Mouse (Mus musculus): ENCODE data around the gene Atp6v1f. TPM values are rescaled to one million over a fixed set of nuclear protein-coding genes. Genes with fewer than 3 reads are reported as not detected.

Gene Atp6v1f
- 100 to 1,000 TPM; 108 to 110 TPM for total RNA-seq (2021)
- long read RNA-seq, experiment 1, transcript Atp6v1f-201 (2 exons, 703 nt) = major isoform, 88 of 89 reads
- long read RNA-seq, experiment 1, partial matches to known transcripts = 0 of 89 reads
- long read RNA-seq, experiment 1, other reads (novel, unspliced or antisense) = 1 of 89 reads
- long read RNA-seq, experiment 2, transcript Atp6v1f-201 (2 exons, 703 nt) = major isoform, 64 of 67 reads
- long read RNA-seq, experiment 2, partial matches to known transcripts = 3 of 67 reads
- long read RNA-seq, experiment 2, other reads (novel, unspliced or antisense) = 0 of 67 reads

DNA sequence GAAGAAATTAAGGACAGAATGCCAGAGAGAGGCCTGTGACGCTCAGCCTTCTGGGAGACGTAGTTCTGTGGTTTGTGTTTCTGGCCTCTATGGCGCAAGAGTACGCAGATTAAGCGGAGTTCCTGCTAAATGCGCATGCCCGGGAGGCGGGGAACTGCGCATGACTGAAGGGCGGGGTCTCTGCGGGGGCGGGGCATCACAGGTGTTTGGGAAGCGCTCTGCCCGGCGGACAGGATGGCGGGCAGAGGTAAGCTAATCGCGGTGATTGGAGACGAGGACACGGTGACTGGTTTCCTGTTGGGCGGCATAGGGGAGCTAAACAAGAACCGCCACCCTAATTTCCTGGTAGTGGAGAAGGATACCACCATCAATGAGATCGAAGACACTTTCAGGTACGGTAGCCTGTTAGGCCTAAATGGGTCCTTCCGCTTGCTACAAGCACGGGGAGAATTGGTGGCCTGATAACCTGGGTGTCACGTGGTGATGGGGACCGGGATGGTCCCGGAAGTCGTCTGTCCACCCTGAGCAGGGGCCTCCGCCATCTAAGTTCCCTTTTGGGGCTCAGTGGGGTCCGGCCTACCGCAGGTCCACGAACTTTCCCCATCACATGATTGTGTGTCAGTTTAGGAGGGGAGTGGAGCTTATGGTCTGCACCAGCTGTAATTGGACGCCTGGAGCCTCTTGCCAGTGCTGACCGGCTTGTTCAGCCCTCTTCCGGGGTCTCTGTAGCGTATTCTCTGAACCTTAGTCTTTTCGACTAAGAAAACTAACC, at the start of gene Atp6v1f:
Atp6v1f (plus strand) TSS at position 136 of the 772 bp plus-strand sequence.
- intact Hi-C loops (cut with DNase I) = no loop called here
- DNase-seq = peak; percentile 90 to 92

DNA sequence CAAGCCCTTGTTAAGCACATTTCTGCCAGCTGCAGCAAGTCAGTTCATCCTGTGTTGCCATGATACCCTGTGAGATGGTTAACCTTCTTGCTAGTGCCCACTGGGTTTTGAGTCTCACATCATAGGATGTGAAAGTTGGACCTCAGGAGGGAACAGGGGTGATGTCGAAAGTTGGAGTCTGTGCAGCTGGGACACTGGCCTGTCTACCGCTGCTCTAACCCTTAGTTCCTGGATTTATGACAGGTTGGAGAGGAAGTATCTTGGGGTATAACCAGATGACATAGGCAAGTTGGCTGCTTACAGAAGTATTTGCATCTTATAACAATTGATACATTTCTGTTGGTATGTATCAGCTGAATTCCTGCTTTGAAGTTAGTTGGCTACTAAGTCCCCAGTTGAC, 46.9 kb upstream of the Atp6v1f start:
- intact Hi-C loops (cut with DNase I) = no loop called here
- no peak for DNase-seq

DNA sequence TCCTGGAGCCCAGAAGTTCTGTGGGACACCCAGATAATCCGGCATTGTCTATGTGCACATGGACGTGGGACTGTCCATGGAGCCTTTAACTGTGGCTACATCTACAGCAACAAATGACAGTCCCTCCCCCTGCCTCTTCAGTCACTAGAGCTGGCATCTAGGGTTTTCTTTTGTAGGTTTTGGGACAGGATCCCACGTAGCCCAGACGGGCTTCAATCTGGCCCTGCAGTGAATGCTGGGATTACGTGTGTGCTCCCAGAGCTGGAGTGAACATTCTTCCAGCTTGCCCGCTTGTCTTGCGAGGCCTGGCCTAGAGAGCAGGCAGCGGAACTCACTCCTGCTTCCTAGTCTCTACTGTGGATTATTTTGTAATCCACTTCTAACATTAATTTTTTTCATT, 42.4 kb upstream of the Atp6v1f start:
- intact Hi-C loops (cut with DNase I) = no loop called here
- no peak for DNase-seq

DNA sequence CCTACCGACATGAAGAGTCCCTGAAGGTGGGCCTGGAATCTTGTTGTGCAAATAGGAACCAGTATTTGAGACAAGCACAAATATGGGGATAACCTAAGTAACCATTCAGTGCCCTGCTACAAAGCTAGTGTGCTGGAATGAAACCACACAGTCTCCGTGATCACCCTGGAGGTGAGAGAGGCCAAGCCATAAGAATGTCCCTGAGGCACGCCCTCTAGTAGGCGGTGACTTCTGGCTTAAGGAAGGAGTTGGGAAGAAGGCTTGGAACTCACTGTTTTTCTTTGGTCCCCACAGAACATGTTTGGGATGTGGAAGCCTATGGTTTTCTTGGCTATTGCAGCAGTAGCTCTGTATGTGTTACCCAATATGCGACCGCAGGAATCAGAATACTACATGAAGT, 41.2 kb upstream of the Atp6v1f start:
- intact Hi-C loops (cut with DNase I) = no loop called here
- DNase-seq = no peak

DNA sequence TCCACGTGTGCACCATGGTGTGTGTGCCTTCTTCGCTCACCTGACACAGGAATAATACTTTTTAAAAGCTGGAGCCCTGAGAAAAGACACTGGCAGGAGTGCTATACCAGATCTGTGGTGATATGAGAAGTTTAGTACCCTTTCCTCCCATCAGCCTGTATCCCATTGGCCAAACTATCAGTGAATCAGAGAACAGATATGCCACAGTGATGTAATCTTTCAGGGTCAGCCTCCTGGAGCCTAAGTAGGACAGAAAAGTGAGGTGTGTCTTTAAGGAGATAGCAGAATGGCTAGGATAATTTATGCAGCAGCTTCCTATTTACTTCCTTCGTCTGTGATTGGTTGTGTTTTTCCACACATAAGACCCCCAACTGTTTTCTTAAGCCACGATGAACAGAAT, 39.3 kb upstream of the Atp6v1f start:
- DNase-seq = no peak
- intact Hi-C loops (cut with DNase I) = no loop called here

DNA sequence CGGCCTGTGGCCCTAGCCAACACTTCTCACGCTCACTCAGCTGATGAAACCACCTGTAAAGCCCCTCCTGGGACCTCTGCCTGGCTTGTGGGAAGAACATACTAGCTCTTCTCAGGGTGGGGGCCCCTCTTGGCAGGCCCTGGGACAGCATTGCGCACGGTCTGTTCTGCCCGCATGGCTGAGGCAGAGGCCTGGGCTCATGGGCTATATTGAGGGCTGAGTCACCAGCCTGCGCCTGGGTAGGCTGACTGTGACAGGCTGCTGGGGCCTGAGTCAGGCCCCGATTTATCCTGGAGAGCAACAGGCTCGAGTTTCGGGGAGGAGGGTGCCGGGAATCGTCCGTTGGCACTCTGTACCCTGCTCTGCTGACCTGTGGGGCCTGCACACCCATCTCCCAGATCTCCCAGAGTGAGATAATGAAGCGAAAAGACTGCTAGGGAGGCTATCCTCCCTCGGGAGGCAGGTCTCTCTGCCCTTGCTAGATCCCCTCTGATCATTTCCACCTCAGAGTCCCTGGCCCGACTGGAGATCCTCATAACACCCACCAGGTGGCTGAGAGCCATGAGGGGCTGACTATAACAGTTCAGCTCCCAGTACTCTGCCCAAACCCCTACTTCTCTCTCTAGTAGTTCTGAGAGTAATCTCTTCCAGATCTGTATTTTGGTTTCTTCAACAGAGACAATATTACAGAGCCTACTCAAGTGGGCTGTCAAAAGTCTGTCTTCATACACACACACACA, 36.7 kb upstream of the Atp6v1f start:
- intact Hi-C loops (cut with DNase I) = loop anchor here (2.0 to 5.0 kb wide), 2 partner anchors 34 to 84 kb away; partner anchors contain the start of genes Calu and Ccdc136
- peak in 1 of 2 experiments; percentile 22 for DNase-seq

DNA sequence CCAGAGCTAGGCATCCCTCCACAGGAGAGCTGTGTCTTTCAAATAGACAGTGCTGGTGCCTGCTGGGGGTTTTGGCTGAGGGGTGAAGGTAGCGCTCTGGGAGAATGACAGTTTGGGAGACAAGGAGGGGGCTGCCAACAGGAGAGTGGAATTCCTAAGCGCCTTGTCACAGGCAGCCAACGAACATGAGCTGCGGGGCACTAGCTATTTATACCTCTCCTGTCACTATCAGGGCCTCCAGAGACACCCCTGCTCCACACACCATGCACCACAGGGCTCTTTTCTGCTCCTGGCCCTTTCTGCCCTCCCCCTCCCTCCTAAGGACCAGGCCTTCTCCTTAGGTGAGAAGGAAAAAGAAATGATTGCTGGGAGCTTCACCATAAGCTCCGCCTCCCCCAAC, 36.0 kb upstream of the Atp6v1f start:
- peak; percentile 38 to 60 for DNase-seq
- intact Hi-C loops (cut with DNase I) = loop anchor here (2.0 to 5.0 kb wide), 2 partner anchors 35 to 84 kb away; partner anchors contain the start of genes Calu and Ccdc136

DNA sequence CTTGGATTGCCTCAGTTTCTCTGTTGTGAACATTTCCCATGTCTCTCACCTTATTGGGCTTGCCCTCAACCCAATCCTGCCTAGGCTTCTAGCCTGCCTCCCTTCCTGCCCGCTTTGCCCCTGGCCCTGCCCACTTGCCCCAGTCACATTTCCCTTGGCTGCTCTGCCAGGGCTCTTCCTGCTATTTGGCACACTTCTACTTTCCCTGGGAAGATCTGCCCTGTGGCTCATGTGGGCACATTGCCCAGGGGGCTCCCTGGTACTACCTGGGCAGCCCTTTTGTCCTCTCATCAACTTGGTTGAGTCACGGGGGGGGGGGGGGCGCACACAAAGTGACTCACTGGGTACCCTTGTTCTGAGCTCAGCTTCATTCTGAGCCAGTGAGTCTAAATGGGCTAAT, 35.4 kb upstream of the Atp6v1f start:
- intact Hi-C loops (cut with DNase I) = loop anchor here (5.0 kb wide), 1 partner anchor 85 kb away; the partner anchor contains the start of gene Calu

DNA sequence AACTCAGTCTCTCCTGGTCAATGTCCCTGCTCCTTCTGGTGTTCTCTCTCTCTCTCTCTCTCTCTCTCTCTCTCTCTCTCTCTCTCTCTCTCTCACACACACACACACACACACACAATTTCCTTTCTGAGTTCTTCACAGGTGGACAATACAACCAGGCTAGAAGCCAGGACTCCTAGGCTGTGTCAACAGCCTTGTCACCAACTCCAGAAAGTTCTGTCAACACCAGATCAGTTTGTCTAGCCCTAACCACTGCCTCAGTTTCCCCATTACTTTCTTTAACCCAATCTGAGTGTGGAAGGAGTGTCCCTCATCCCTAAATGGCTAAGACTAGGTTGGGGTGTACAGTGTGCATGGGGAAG, 34.9 kb upstream of the Atp6v1f start:
- intact Hi-C loops (cut with DNase I) = loop anchor here (5.0 kb wide), 1 partner anchor 85 kb away; the partner anchor contains the start of gene Calu
- DNase-seq = no peak

More for the DNA sequence above, 35.4 kb upstream of the Atp6v1f start:
- DNase-seq = peak; percentile 28 to 51

DNA sequence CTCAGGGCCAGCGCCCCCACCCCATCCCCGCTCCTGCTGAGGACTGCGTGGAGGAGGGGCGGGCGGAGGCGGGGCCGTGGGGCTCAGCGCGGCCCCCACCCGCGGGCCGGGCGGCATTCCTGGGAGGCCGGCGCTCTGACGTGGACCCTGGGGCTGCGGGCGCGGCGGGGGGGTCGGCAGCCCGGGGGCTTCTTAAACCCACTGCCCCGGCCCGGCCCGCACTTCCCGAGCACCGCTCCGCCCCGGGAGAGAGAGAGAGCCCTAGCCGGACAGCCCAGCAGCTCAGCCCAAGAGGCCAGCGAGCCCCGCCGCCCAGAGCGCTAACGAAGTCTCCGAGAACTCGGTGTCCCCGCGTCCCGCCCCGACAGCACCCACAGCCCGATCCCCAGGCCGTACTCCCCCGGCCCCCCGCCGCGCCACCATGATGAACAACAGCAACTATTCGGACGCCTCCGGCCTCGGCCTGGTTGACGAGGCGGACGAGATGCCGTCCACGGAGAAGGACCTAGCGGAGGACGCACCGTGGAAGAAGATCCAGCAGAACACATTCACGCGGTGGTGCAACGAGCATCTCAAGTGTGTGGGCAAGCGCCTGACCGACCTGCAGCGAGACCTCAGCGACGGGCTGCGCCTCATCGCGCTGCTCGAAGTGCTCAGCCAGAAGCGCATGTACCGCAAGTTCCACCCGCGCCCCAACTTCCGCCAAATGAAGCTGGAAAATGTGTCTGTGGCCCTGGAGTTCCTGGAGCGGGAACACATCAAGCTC, 34.3 kb upstream of the Atp6v1f start, which contains the start of gene Flnc:
Flnc (plus strand) TSS at position 219 of the 766 bp plus-strand sequence.
- intact Hi-C loops (cut with DNase I) = loop anchor here (5.0 kb wide), 1 partner anchor 86 kb away; the partner anchor contains the start of gene Calu
- DNase-seq = peak; percentile 70 to 75

DNA sequence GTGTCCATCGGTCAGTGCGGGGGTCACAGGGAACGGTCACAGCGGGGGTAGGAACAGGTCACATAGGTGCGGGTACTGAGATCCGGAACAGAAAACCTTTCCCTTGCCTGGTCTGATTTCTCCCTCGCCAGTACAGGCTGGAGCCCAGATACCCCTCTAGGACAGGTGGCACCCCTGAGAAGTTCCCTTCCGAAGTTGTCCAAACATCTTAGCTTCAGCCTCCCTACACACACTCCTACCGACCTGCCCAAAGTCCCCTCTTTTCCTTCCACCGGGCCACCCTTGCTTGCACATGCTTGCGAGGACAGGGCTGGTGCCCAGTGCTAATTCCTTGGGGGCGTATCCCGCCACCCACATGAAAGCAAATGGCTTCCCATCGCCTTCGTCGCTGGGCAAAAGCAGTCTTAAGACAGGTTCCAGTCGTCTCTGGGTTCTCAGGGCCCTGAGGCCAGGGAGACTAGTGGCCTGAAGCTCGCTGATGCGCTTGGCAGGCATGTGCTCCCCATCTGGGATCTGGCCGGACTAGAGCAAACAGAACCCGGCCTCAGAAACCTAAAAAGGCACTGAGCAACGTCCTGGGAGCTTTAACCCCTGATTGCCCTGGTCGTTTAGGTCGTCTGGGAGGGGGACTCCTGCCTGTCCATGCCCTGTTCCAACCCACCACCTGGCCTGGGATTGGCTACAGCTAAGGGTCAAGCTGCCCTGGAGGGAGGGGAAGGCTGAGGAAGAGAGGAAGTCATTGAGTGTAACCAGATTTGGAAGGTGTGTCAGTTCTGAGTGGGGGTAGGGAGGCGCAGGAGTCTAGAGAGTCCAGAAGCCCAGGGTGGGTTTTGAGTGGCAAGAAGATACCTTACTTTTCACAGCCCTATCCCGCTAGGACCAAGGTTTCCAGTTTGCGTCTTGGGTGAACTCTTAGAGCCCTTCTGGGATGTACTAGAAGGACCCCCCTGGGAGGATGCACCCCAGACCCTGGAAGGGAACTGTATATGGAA, 33.4 kb upstream of the Atp6v1f start:
- peak; percentile 58 to 68 for DNase-seq
- intact Hi-C loops (cut with DNase I) = loop anchor here (5.0 kb wide), 1 partner anchor 87 kb away; the partner anchor contains the start of gene Calu

DNA sequence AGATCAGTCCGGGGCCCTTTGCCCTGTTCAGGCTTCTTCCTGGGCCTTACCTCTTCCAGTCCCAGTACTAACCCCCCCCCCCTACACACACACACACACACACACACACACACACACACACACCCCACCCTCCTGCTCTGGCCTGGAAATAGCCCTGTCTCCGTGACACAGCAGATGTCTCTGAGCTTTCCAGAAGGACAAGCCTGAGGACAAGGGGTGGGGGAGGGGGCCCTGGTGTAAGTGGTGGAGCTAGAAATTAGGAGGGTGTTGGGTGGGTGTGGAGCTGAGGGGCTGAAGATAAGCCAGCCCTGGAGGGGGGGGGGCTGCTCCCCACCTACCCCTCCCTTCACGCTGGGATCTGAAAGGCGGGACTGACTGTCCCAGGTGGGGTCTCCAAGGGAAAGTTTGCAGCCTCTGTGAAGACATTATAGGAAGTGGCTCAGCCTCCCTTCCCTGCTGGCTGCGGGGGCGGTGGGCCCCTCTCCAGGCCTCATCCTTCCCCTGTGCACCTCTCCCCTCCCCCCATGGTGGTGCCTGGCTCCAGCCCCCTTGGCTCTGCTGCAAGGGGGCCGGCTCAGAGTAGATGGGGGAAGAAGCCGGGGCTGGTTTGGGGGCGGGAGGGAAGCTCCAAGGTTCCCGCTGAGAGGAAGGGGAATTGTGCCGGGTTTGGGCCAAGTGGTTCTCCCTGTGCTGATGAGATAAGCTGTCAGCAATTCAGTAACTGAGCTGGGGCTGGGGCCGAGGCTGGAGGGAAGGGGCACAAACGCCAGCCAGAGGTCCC, 32.4 kb upstream of the Atp6v1f start:
- intact Hi-C loops (cut with DNase I) = loop anchor here (5.0 kb wide), 1 partner anchor 88 kb away; the partner anchor contains the start of gene Calu
- peak; percentile 73 to 77 for DNase-seq

DNA sequence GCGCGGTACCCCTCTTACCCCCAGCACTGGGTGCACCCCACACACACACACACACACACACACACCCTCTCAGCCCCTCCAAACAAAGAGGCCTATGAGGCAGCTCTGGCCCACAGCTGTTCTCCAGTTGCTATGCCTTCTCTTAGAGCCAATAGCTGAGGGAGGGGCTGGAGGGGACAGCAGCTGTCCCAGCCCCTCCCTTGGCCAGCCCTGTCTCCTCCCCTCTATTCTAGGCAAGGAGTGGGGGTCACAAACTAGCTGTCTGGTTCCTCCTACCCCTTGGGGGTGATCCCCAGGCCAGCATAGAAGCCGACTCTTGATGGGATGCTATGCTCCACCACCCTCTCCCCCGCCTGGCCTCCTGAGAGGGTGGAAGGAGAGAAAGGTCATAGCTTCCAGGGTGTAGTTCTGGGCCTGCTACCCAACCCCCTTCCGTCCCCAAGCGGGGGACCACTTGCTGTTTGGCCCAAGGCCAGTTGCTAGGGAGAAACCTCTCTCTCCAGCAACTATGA, 31.5 kb upstream of the Atp6v1f start:
- intact Hi-C loops (cut with DNase I) = no loop called here
- DNase-seq = peak; percentile 50 to 62

DNA sequence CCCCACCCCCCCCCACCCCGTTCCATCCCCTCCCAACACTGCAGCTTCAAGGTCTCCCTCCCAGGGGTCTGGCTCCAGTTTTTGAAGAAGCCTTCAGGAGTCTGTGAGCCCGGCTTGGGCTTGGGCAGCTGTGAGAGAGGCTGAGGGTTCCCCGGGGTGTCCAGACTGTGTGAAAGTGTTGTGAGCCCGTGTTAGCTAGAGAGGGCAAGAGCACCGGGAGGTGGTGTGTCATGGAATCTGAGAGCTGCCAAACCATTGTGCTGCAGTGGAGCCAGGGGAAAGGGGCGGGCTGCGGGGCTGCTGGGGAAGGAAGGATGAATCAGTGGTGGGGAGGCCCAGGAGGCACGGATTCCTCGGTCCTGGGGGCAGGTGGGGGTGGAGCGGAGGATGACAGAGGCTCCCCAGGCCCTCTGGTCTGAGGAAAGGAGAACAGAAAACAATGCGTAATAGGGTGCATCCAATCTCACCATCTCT, 31.0 kb upstream of the Atp6v1f start:
- peak; percentile 70 to 73 for DNase-seq
- intact Hi-C loops (cut with DNase I) = no loop called here

DNA sequence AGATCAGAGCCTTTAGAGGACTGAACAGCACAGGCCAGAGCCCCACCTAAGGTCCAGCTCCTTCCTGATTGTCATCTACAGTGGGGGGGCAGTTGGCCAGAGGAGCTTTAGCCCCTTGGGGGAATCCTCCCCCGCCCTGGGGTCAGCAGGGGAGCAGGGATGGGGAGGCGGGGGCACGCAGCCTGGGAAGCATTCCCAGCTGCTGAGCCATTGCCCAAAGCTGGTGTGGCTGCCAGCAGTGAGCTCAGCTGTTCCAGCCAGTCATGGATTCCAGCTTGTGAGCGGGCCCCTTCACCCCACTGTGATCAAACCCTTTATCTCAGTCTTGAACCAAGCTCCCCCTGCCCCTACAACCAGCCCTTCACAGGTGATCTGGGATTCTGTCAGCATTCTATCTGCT, 28.3 kb upstream of the Atp6v1f start:
- DNase-seq = peak; percentile 36 to 49
- intact Hi-C loops (cut with DNase I) = no loop called here

DNA sequence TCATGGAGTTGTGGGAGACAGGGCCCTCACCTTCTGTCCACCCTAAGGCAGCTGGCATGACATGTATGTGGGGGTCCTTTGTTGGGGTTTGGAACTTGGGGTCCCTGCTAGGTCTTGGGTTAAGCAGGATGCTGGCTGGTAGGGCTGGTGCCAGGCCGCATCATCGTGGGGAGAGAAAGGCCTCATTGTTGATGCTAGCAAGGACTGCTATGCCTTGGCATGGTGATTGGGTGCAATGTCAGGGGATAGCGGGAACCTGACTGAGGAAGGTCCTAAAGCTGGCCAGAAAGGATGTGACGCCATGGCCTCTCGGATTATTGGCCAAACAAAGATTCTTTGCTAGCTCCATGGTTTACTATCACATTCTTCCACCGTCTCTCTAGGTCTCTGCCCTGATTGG, 27.7 kb upstream of the Atp6v1f start:
- DNase-seq = no peak
- intact Hi-C loops (cut with DNase I) = no loop called here

DNA sequence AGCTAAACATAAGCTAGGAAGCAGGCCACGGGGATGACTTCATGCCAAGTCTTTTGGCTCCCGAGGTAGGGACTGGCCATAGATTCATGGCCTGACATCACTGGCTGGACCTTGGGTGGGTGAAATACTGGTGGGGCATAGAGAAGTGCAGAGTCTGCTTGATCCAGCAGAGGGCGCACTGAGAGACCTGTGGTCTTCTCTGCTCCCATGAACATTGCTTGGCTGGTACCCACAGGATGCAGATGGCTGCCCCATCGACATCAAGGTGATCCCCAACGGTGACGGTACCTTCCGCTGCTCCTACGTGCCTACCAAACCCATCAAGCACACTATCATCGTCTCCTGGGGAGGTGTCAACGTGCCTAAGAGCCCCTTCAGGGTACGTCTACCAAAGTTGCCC, 22.7 kb upstream of the Atp6v1f start:
- intact Hi-C loops (cut with DNase I) = no loop called here

More for the DNA sequence above, 22.7 kb upstream of the Atp6v1f start:
- DNase-seq = peak; percentile 47 to 71

Measured in heart, postnatal 14 days (tissue).